Mouse (Mus musculus) gastrocnemius, adult 18-20 months (tissue): ENCODE measurements around the gene Rps11. TPM values are rescaled to one million over a fixed set of nuclear protein-coding genes. Genes with fewer than 3 reads are reported as not detected.
"Not testable (repeated sequence)": the region's sequence is repeated elsewhere in the genome, so short reads cannot be mapped to it uniquely, and the experiment has no call there.

Source experiments
- DNase-seq: peaks from one replicate; pipeline ENCODE4 v3.0.0; 2021; ENCODE audit warnings: low spot score
- total RNA-seq, 2 experiments: library from RNA; stranded (reverse); gene quantifications; 2 replicates each; pipeline ENCODE4 v1.2.3; 2021

Gene Rps11
- total RNA-seq, 2 experiments from 2014 or later = 490 to 529 TPM

DNA sequence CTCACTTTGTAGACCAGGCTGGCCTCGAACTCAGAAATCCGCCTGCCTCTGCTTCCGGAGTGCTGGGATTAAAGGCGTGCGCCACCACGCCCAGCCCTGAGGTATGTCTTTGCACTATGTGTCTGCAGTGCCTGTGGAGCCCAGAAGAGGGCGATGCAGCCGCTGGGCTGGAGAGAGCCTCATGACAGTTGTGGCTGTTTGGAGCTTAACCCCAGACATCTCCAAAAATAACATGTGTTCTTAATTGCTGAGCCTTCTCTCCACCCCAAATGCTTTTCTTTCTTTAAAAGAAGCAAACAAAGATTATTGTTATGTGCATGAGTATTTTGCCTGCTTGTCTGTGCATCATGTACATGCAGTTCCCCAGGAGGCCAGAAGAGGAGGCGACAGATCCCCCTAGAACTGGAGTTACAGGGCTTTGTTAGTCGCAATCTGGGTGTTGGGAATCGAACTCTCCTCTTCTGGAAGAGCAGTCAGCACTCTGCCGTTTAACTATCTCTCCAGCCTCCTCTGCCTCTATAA is 30.8 kb upstream of the Rps11 start:
- peak; percentile 44 for DNase-seq

DNA sequence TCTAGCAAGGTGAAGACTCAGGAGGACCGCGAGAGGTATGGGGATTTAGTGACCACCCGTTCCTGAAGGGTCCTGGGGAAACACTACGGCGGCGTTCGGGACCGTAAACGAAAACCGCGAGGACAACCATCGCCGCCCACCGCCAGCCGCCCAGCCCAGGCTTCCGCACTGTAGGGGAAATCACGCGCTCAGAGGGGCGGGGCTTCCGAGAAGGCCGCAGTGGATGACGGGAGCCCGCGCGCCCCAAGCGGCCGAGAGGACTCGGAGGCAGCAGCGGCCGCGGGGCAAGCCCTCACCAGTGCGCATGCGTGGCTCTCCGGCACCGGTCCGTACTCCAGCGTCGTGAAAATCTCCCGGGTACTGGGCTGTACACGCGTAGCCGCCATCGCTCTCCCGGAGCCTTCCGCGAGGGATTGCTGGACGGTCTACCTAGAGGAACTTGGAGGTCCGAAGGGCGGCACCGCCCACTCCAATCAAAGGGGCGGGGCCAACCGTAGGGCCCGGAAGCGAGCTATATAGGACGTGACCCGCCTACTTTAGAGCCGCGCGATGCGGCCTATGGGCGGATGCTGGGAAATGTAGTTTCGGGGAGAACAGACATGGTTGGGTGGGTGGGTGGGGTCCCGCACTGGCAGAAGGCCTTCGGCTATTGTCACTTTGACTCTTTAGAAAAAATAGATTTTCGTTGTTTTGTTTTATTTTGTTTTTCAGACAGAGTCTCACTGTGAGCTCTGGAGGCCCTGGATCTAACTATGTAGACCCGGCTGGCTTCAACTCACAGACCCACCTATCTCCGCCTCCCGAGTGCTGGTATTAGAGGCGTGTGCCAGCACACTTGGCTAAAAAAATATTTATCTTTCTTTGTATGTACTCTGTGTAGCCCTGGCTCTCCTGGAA is 30.1 kb upstream of the Rps11 start, which contains the start of the genes Pih1d1 and Aldh16a1:
Gene Pih1d1, plus strand, starts transcription at position 208 of the 897 bp plus-strand sequence.
Gene Aldh16a1, minus strand, starts transcription at position 489 of the 897 bp plus-strand sequence.
- DNase-seq = peak; percentile 96

DNA sequence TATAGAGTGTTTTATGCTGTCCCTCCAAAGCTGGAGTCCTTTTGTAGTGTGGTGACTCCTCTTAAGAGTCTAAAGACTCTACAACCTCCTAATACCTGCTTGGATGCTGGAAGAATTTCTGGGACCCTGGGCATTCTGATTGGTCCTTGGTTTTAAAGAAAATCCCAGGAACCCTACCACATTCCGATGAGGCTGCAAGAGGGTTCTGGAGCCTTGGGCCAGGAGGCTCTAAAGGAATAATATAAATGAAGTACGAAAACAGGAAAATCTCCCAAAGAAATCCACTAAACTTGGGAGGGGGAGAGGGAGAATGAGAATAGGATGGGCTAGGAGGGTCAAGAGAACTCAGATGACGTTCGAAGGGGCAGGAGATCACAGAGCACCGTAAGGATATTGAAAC is 29.3 kb upstream of the Rps11 start:
- DNase-seq = no peak

DNA sequence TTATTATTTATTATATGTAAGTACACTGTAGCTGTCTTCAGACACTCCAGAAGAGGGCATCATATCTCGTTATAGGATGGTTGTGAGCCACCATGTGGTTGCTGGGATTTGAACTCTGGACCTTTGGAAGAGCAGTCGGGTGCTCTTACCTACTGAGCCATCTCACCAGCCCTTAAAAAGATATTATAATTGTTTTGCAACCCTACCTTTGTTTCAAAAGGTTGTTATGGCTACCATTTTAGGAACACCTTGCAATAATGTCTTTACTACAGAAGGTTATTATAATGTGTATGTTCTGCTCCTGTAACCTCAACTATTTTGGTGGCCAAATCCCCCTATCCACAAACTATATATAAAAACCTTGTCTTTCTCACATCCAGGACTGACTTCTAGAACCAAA is 28.8 kb upstream of the Rps11 start:
- DNase-seq = not testable (repeated sequence)

DNA sequence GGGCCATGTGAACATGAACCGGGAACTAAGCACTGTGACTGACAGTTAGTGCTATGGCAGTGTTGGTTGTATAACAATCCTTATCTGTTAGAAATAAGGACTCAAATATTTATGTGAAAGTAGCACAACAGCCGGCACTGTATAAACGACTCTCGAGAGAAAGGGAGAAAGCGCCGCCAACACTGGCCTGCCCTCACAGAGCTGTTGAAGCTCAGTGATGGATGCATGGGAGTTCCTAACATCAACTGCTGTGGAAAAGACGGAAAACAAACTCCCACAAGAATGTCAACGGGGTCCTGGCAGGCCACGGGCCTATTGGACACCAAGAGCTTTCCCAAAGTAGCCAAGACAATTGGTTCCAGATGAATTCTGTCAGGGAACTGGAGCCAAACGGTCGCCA is 27.1 kb upstream of the Rps11 start:
- peak; percentile 54 for DNase-seq

DNA sequence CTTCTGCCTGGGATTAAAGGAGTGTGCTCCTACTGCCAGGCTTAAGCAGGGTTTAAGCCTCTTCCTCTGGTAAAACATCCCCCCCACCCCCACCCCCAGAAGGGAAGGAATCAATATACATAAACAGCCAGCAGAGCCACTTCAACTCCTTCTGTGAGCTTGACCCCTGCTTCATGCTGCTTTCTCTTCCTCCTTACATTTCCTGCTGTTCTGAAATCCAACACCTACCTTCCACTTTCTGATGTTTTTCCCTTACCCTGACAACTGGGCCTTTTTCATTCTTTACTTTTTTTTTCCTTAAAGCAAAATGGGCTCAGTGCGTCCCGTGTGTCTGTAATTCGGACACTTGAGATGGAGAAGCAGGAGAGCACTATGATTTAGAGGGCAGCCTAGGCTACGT is 26.1 kb upstream of the Rps11 start:
- DNase-seq = no peak

DNA sequence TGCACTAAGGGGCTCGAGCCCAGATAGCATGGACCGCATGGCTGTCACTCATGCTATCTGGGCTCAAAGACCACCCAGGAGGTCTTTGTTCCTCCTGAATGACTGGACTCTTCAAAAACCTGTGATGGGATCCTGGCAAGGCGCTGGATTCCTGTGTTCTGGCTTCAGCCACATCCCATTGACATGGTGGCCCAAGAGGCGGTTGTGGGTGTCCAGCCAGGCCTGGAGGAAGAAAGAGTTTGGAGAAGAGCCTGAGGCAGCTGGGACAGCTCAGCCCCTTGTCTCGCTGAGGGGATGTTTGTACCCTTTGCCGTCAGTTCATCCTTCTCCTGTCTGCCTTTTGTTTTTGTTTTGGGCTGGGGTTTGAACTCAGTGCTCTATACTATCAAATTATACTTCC is 25.3 kb upstream of the Rps11 start:
- peak; percentile 35 for DNase-seq

DNA sequence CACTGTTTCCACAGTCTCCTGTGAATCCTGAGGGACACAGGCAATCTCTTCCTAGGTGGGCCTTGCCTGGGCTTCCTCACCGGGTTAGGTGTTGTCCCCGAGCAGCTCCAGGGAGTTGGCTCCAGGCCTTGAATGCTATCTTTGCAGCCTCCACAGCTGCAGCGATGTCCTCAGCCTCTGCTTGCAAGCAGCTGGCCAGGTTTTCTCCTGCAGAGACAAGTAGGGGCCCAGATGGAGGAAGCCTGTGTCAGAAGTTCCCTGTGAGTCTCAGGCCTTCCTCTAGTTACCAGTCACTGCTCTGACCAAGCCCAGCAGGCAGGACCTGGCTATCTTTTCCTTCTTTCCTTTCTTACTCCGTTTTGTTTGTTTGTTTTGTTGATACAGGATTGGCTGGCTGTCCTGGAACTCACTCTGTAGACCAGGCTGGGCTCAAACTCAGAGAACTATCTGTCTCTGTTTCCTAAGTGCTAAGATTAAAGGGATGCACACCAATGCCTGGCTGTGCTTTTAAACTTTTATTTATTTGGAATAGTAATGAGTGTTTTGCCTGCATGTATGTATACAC is 24.4 kb upstream of the Rps11 start:
- DNase-seq = no peak

DNA sequence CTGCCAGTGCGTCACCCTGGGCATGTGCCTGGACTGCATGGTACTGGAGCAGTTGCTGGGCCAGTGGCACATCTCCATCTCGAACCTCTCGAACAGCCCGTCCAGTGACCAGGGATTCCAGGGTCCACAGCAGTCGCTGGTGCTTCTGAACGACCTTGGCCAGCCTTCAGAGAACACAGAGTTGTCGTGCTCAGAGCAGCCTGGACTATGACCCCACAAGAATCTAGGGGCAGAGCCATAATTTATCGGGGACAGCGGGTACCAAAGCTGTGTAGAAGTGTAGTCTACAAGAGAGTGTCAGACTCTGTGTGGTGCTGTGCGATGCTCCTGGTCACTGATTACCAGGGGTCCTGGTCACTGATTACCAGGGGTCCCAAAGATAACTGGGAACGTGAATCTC is 23.7 kb upstream of the Rps11 start:
- no peak for DNase-seq

DNA sequence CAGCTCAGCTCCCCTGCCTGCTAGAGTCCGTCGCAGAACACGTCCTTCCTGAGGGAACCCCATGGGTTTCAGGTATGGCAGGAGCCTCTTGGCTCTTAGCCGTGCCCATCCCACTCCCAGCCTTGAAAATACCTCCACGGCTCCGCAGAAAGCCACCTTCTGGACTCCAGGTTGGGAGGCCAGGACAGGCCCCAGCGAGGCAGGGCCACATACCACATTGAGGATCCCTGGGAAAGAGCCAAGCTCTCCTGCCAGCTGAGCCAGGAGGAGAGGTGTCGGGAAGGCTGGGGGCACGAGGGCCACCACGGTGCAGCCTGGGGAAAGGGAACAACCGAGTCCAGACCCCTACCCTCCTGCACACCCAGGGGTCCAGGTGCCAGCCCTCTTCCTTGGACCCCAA is 23.0 kb upstream of the Rps11 start:
- DNase-seq = no peak

DNA sequence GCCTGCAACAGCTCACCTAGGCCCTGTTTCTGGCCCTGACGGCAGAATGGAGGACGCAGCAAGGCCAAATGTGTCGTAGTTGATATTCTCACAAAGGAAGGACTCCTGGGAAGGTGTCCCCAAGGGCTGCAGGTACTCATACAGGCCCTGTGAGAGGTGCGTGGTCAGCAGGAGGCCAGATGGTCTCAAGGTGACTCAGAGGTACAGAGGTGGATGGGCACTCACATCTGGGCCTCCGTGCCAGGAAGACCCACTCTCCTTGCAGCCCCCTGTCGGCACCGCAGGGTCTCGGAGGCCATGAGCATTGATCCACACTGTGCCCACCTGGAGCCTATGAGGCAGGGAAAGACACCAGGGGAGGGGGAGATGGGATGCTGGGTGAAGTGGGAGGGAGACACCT is 21.2 kb upstream of the Rps11 start:
- no peak for DNase-seq

DNA sequence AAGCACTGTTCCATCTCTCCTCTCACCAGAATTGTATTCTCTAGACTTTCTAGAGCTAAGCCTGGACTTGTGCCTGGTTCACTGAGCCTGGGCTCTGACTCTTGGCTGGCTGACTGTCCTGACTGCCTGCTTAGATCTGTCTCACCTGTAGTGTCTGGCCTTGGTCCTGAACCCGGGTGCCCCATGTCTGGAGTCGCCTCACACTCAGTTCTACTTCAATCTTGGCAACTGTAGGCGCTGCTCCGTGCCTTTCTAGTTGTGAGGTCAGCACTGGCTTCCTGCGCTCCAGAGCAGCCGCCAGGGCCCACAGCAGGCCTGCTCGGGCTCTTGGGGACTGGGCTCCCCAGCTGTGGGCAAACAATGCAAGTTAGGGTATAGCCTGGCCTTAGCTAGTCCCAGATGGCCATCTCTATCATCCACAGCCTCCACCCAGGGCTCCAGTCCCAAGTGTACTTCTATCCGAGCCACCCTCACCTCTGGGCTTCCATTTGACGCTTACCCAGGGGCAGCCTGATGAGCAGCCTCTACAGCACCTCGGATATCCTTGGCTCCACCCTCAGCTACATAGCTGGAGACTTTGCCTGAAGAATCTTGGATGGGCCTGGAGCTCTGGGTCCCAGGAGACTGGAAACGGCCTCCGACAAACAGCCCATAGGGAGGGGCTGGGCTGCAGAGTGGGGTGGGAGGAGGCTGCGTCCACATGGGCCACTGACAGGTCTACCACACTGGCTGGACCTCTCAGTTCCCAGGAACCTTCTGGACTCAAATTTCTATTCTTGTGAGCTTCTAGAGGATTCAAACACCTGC is 20.3 kb upstream of the Rps11 start:
- DNase-seq = no peak

DNA sequence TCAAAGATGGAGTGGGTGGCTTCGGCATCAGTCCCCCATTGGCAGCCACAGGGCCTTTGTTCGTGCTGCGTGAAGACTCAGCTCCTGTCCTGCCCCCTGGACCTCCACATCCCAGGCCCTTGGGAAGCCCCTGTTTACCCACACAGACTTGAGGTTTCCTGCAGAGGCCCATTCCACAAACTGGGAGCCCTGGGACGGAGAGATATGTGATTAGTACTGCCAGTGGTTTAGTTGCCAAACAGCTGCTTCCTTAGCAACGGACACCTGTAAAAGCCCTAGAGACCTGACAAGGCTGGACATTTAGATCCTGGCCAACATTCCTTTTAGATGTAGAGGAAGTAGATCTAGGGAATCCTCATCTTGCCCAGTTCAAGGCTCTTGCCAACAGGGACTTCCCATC is 17.7 kb upstream of the Rps11 start:
- no peak for DNase-seq

DNA sequence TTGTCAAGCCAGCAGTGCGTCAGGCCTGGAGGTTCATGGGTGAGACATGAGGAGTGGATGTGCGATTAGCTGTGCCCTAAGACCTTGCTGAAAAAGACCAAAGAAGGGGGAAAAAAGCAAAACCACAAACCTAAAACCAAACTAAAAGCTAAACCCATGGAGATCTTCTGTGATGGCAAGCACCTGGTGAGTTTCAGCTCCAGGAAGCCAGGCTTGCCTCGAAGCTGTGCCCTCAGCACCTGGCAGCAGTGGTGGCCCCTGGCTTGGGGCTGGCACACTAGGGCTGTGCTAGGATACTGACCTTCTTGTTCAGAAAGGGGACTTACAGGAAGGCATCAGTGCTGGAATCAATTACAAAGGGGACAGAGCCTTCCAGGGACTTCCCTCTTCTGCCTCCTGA is 17.1 kb upstream of the Rps11 start:
- DNase-seq = no peak

DNA sequence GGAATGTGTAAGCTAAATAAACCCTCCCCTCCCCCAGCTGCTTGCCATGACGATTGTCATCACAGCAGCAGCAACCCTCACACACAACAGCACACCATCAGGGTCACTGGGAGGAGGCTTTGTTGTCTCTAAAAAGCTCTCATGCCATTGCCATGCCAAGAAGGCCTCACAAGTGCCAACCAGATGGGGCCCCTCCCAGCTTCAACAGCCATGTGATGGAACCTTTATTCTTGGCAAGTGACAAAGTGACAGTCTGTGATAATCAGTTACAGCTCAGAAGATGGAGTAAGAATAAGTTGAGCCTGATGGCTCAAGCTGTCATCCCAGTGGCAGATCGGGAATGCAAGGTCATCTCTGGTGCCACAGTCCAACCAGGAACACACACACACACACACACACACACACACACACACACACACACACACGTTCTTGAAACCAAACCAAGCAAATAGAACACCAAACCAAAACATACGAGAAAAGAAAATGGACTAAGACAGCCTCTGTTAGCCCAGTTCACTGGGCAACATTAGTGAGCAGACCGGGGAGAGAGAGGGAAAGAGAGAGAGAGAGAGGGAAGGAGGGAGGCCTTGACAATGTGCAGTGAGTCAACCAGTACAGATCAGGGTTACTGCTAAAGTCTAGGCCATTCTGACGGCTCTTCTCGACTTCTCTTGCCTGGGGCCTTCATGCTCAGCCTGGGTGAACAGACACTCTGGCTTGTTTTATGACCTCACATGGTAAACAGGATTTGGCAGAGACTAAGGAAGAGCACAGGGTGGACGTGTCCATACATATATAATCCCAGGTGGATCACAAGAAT is 15.9 kb upstream of the Rps11 start:
- DNase-seq = no peak

DNA sequence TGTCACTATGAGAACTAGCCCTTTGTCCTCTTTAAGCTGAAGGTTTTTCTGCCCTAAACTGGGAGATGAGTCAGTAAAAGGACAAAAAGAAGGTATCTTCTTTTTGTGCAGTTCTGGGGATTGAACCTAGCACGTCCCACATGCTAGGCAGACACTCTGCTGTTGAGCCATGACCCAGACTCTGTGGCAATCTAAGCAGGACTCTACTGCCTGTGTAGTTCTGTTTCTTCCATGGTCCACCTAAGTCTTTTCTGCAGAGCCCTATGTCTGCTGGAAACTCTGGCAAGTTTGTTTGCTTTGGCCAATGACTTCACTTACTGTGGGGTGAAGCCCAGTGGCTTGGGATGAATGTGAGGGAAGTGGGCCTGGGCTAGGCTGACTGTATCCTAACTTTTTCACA is 14.2 kb upstream of the Rps11 start:
- DNase-seq = no peak

DNA sequence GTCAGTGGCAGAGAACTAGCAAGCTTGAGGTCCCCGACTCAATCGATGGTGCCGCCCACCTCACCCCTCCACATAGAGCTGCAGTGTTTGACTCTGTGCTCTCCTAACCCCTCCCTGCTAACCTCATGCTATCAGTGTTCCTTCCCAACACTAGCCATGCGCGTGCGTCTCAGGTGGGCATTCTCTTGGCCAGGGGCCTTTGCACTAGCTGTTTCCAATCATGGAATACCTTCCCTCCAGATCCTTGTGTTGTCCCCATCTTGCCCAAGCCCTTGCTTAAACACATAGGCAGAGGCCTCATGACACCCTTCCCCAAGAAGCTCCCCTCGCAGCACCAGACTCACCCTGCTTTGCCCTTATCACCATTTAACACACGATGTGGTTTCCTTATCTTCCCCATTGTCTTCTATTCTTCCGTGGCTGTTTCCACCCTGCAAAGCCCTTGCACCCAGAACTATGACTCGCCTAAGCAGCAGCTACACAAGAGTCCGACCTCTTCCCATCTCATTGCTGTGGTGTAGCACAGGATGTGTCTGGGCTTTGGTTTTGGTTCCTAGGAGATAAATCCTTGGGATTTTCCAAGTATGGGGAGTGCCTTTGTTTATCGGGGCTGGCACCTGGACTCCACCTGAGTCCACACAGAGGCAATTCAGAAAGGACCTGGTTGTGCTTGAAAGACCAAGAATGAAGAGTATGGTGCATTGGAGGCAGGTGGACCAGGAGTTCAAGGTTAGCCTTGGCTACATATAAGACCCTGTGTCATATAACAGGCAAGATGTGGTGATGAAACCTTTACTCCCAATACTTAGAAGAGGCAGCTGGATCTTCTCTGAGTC is 13.2 kb upstream of the Rps11 start:
- DNase-seq = no peak

DNA sequence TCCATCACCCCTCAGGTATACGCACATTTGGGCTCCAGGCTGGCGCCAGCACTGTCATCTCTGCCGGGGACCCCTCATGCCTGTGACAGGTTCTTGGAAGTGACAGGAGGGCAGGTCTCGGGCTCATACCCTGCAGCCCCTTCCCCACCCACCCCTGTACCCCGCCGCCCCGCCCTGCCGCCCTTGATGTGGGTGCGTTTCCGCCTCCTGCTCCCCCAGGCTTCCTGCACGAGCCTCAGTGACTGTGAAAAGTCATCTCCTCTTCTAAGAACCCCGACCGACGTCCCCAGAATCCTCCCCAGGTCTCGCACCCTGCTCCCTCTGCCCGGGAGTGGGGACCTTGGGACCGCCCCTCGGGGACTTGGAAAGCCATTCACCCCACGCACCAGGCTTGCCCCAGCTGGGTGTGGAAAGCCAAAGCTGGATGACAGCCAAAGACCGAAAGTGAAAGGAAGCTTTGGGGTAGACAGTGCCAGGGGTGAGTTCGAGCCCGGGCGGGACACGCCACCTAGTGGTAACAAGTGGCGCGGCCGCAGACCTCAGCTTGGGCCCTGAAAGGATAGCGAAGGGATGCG is 11.8 kb upstream of the Rps11 start, which contains the start of the genes Gm45713 and Flt3l:
Gene Gm45713, minus strand, starts transcription at position 239 of the 575 bp plus-strand sequence.
Gene Flt3l, minus strand, starts transcription at position 440 of the 575 bp plus-strand sequence.
- DNase-seq = peak; percentile 96

DNA sequence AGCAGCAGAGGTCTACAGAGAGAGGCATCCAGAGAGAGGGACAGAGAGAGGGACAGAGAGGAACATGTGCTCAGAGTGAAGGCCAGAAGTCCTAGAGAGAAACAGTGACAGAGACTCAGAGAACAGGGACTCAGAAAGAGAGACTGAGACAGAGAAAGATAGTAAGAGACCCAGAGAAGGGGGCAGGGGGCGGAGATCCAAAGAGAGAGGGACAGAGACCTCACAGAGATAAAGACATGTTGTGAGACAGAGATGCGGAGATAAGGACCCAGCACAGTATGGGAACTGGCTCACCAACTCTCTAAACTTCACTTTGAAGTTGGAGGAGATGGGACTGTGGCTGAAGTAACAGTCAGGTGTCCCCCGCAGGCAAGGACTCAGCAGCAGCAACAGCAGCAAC is 11.1 kb upstream of the Rps11 start:
- no peak for DNase-seq
